Mouse (Mus musculus) forebrain, embryonic 16.5 days (tissue): ENCODE measurements around the gene Hnrnph1. TPM values are rescaled to one million over a fixed set of nuclear protein-coding genes. Genes with fewer than 3 reads are reported as not detected.

Experiments used
- ATAC-seq: fragments of 200-750 bp; cut with Nextera tagmentation; 2 replicates; pipeline ENCODE4 v1.8.0; 2017; ENCODE audit warnings: mild to moderate bottlenecking, moderate library complexity
- H3K27ac ChIP-seq: fragments of 300-500 bp; sonication (generic); 2 replicates; pipeline ENCODE4 v1.5.1; 2014; ENCODE audit warnings: low read length, control low read depth
- H3K27me3 ChIP-seq: fragments of 300-500 bp; sonication (generic); replicated peaks from 2 replicates; pipeline ENCODE4 v1.6.1; 2014; ENCODE audit warnings: low read length; ENCODE audit not compliant: control insufficient read depth, insufficient read depth
- H3K36me3 ChIP-seq: fragments of 300-500 bp; sonication (generic); 2 replicates; pipeline ENCODE4 v1.6.1; 2014; ENCODE audit not compliant: control insufficient read depth, insufficient read depth
- H3K4me1 ChIP-seq: fragments of 300-500 bp; sonication (generic); replicated peaks from 2 replicates; pipeline ENCODE4 v1.6.1; 2014; ENCODE audit warnings: low read length; ENCODE audit not compliant: control insufficient read depth, insufficient read depth
- H3K4me2 ChIP-seq: fragments of 300-500 bp; sonication (generic); 2 replicates; pipeline ENCODE4 v1.6.1; 2014; ENCODE audit warnings: mild to moderate bottlenecking, low read length, control low read depth
- H3K4me3 ChIP-seq: fragments of 300-500 bp; sonication (generic); replicated peaks from 2 replicates; pipeline ENCODE4 v1.5.1; 2014; ENCODE audit warnings: mild to moderate bottlenecking, low read length, control low read depth
- H3K9ac ChIP-seq: fragments of 300-500 bp; sonication (generic); replicated peaks from 2 replicates; pipeline ENCODE4 v1.6.1; 2014; ENCODE audit warnings: low read depth, low read length, control low read depth
- H3K9me3 ChIP-seq: fragments of 300-500 bp; sonication (generic); 2 replicates; pipeline ENCODE4 v1.6.1; 2016; ENCODE audit warnings: low read length; ENCODE audit not compliant: control insufficient read depth
- WGBS: fragments of 180-500 bp; shearing (Covaris S2); extraction: QIAGEN DNeasy Blood & Tissue Kit; methylation state at CpG from one replicate; pipeline ENCODE4 v1.1.7; 2014; 5-methylcytosine and 5-hydroxymethylcytosine counted together
- polyA plus RNA-seq: library from polyadenylated mRNA; unstranded; fragments of >200 nt; fragmentation: Nextera tagmentation; extraction: Ambion mirVana; gene quantifications from 2 replicates; pipeline ENCODE4 v1.2.1, GENCODE M21; 2015

The Hnrnph1 gene
- polyA plus RNA-seq, 1 experiment from 2014 or later, result 660 TPM

GRCm38 (mm10) chr11:50379023-50379752, 2.4 kb downstream of the Hnrnph1 start:
- peak overlapping the region; percentile 100 for H3K9ac ChIP-seq
- peak overlapping the region; percentile 96 for H3K4me2 ChIP-seq
- peaks cover 21% of the 10 kb centered on the region for H3K36me3 ChIP-seq
- no peaks in the 10 kb centered on the region for H3K9me3 ChIP-seq
- no peak for ATAC-seq
- 70% methylated on average over 12 of the region's 12 CpGs for WGBS
- peaks cover 23% of the 10 kb centered on the region for H3K4me1 ChIP-seq
- no peak overlapping the region for H3K27ac ChIP-seq
- H3K27me3 ChIP-seq, result no peaks in the 10 kb centered on the region
- H3K4me3 ChIP-seq, result peak overlapping the region; percentile 97

- Histone ChIP-seq H3K9me3 (no peaks in the 10 kb centered on the region), H3K27me3 (no peaks in the 10 kb centered on the region), H3K4me3 (peak overlapping the region; percentile 35), H3K9ac (no peak overlapping the region), H3K27ac (no peak overlapping the region), H3K4me1 (peaks cover 20% of the 10 kb centered on the region), H3K4me2 (peak overlapping the region; percentile 61), H3K36me3 (peaks cover 31% of the 10 kb centered on the region)
- no peak for ATAC-seq
- WGBS, result 12% methylated on average over 4 of the region's 4 CpGs
Measured at GRCm38 (mm10) chr11:50381311-50381710, 4.5 kb downstream of the Hnrnph1 start.

GRCm38 (mm10) chr11:50387167-50387679, 10.4 kb downstream of the Hnrnph1 start:
- 72% methylated on average over 3 of the region's 3 CpGs for WGBS

DNA sequence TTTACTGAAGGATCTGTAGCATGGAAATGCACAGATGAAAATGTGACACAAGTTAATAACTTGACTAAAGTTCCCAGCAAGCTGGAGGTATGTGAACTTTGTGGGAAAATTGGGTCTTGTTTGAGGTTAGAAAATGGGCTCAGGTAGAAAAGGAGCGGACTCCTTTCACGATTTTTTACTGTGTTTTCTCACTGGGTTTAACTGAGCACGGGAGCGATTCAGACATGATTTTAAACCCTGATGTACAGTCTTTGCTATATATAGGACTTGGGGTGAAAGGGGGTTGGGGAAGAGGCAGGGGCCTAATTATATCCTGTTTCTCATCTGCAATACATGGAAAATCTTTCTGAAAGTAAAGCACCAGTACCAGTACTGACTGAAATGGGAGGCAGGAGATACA, 10.9 kb downstream of the Hnrnph1 start:
- Histone ChIP-seq H3K4me3 (no peak overlapping the region), H3K4me1 (0 out of 2 replicates have a peak, but pooled peaks cover 1% of the 10 kb centered on the region), H3K9ac (no peak overlapping the region), H3K9me3 (no peaks in the 10 kb centered on the region), H3K27ac (no peak overlapping the region), H3K27me3 (no peaks in the 10 kb centered on the region), H3K36me3 (peaks cover 49% of the 10 kb centered on the region), H3K4me2 (no peak overlapping the region)
- WGBS, result 88% methylated on average over 4 of the region's 4 CpGs
- ATAC-seq, result no peak

More at GRCm38 (mm10) chr11:50387167-50387679, 10.4 kb downstream of the Hnrnph1 start:
- H3K27me3 ChIP-seq, result no peaks in the 10 kb centered on the region
- H3K4me3 ChIP-seq, result no peak overlapping the region
- no peak overlapping the region for H3K9ac ChIP-seq
- H3K4me1 ChIP-seq, result 0 out of 2 replicates have a peak, but pooled peaks cover 2% of the 10 kb centered on the region
- H3K36me3 ChIP-seq, result peaks cover 52% of the 10 kb centered on the region
- 0 out of 2 replicates have a peak, but pooled peaks have one; percentile 13 for ATAC-seq
- H3K4me2 ChIP-seq, result no peak overlapping the region
- H3K9me3 ChIP-seq, result no peaks in the 10 kb centered on the region
- no peak overlapping the region for H3K27ac ChIP-seq

GRCm38 (mm10) chr11:50388217-50388929, 11.6 kb downstream of the Hnrnph1 start:
- H3K27me3 ChIP-seq, result no peaks in the 10 kb centered on the region
- peaks cover 43% of the 10 kb centered on the region for H3K36me3 ChIP-seq
- WGBS, result 95% methylated on average over 3 of the region's 3 CpGs
- no peak overlapping the region for H3K27ac ChIP-seq
- no peaks in the 10 kb centered on the region for H3K4me1 ChIP-seq
- no peak overlapping the region for H3K4me3 ChIP-seq
- no peak overlapping the region for H3K9ac ChIP-seq
- no peaks in the 10 kb centered on the region for H3K9me3 ChIP-seq
- no peak for ATAC-seq
- no peak overlapping the region for H3K4me2 ChIP-seq

DNA sequence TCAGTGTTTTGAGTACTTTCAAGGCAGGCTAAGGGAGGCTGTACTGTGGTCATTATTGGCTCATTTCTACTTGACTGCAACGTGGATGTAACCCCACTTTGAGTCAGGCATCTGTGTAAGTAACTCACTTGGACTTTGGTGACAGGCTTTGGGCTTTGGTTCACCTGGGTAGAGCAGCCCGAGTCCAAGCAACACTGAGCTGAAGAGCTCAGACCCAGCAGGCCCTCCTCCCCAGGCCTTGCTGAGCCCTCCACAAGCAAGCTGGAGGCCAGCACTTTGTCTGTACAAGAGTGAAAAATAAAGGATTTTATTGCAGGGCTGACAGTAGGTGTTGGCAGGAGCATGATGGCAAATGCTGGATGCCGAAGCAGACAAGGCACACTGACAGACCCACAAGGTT, 12.2 kb downstream of the Hnrnph1 start:
- Histone ChIP-seq H3K27me3 (no peaks in the 10 kb centered on the region), H3K27ac (no peak overlapping the region), H3K9ac (no peak overlapping the region), H3K9me3 (no peaks in the 10 kb centered on the region), H3K4me2 (no peak overlapping the region), H3K4me1 (no peaks in the 10 kb centered on the region), H3K4me3 (no peak overlapping the region), H3K36me3 (peaks cover 44% of the 10 kb centered on the region)
- WGBS, result 80% methylated on average over 3 of the region's 3 CpGs
- ATAC-seq, result no peak

- 71% methylated on average over 5 of the region's 5 CpGs for WGBS
- ATAC-seq, result no peak
Measured at GRCm38 (mm10) chr11:50389616-50390015, 12.8 kb downstream of the Hnrnph1 start.

DNA sequence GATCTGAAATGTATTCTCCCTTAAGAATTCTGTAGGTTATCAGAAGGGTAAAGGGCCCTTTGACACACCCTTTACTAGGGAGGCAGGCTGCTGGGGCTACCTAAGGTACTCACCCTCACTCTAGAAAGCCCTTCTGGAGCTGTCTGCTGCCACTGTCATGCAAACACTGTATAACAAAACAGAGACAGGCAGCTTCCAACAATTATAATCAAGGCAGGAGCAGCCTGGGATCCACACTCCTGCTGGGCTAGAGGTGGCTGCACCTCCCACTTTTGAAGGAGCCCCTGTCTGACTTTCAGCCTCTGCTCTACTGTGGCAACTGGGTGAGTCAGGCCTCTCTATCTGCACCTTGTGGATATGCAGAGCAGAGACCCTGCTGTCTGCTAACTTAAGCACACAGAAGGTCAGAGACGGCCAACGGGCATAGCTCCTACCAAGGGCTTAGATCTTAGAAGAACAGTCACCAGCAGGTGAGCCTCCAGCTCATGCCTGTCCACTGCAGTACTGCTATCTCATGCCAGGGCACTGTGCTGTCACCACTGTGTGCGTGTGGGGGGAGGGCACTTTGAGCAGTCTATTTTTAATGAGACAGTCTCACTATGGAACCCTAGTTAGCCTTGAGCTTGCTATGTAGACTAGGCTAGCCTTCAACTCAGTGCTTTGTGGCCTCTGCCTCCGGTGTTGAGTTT, 14.6 kb downstream of the Hnrnph1 start:
- 94% methylated on average over 4 of the region's 4 CpGs for WGBS
- Histone ChIP-seq H3K9me3 (no peaks in the 10 kb centered on the region), H3K4me1 (no peaks in the 10 kb centered on the region), H3K27me3 (no peaks in the 10 kb centered on the region), H3K4me2 (no peak overlapping the region), H3K36me3 (peaks cover 44% of the 10 kb centered on the region), H3K4me3 (no peak overlapping the region), H3K27ac (no peak overlapping the region), H3K9ac (no peak overlapping the region)
- ATAC-seq, result no peak

More at GRCm38 (mm10) chr11:50389616-50390015, 12.8 kb downstream of the Hnrnph1 start:
- Histone ChIP-seq H3K9me3 (no peaks in the 10 kb centered on the region), H3K4me2 (no peak overlapping the region), H3K9ac (no peak overlapping the region), H3K4me3 (no peak overlapping the region), H3K27ac (no peak overlapping the region), H3K36me3 (peaks cover 43% of the 10 kb centered on the region), H3K4me1 (no peaks in the 10 kb centered on the region), H3K27me3 (no peaks in the 10 kb centered on the region)

GRCm38 (mm10) chr11:50393306-50393705, 16.5 kb downstream of the Hnrnph1 start:
- no peak for ATAC-seq
- Histone ChIP-seq H3K9ac (no peak overlapping the region), H3K4me2 (no peak overlapping the region), H3K4me3 (no peak overlapping the region), H3K9me3 (no peaks in the 10 kb centered on the region), H3K36me3 (peaks cover 28% of the 10 kb centered on the region), H3K27ac (no peak overlapping the region), H3K27me3 (no peaks in the 10 kb centered on the region), H3K4me1 (no peaks in the 10 kb centered on the region)
- WGBS, result 91% methylated on average over 6 of the region's 6 CpGs
